Mouse (Mus musculus): Measurements from ENCODE around the gene Ccdc180. TPM values are rescaled to one million over a fixed set of nuclear protein-coding genes. Genes with fewer than 3 reads are reported as not detected.

Gene Ccdc180
- 0.06 and 0.14 TPM in 2 replicates for polyA plus RNA-seq (2015; fragmentation: Nextera tagmentation; extraction: Ambion mirVana)

DNA sequence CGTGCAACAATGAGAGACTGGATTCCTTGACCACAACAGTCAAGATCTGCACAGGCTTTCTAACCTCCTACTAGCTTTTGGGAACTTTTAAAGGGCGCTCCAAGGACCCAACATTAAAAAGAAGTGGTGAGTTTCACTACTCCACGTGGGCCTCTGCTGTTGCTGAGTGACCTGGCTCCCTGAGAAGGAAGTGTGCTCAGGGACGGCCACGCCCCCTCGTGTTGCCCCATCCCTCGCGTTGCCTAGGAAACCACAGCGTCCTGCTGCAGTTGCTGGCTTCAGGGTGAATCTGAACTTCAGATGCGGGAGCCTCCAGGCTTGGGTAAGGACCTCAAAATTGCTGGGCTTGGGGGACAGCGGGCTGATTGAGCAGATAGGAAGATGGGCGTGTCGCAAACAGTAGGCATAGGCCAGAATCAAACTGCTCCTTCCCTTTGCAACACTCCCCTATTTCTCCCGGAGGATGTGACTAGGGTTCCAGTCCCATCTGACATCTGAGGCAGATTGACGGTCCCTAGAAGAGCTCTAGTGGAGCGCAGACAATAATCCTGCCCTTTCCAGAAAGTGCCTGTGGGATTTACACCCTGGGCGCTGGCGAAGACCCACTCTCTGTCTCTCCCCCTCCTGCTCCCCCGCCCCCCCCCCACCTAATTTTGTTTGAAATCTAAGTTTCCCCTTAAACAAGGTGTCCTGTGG, at the start of gene Ccdc180:
TSS of gene Ccdc180 (plus strand) at position 238 of the 696 bp plus-strand sequence.
- H3K4me3 ChIP-seq (replicated peaks), result no peak within 1 kb of the TSS
- WGBS, result 12% methylated on average over 19 of the region's 19 CpGs
- no peaks in the 10 kb centered on the region for H3K36me3 ChIP-seq
- H3K27me3 ChIP-seq (replicated peaks), result no peaks in the 10 kb centered on the region
- ATAC-seq, result peak; percentile 90
- no peaks in the 10 kb centered on the region for H3K9me3 ChIP-seq
- H3K27ac ChIP-seq, result no peak within 1 kb of the TSS
- H3K9ac ChIP-seq, result no peak within 1 kb of the TSS
- peaks cover 7% of the 10 kb centered on the region for H3K4me1 ChIP-seq (replicated peaks)
- H3K4me2 ChIP-seq (replicated peaks), result peak within 1 kb of the TSS; percentile 17

DNA sequence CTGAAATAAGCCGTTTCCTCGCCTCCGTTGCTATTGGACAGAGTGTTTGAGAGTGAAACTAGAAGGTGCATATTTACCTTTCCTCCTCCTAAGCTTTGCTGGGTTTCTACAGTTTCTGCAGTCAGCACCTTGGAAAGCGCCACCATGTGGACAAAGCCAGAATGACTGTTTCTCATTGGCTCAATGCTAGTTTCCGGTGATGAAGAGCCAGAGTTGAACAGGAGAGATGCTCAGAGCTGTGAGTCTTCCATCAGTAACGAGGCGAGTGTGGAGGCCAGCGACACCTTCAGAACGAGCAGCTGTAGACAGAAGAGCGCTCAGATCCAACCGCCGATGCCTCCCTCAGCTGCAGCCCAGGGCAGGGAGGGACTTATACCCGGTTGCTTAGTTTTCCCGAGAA, 45.7 kb upstream of the Ccdc180 start:
- Histone ChIP-seq H3K27me3 (replicated peaks) (no peaks in the 10 kb centered on the region), H3K4me2 (replicated peaks) (no peak overlapping the region), H3K27ac (no peak overlapping the region), H3K4me1 (replicated peaks) (peaks cover 7% of the 10 kb centered on the region; the same call in 1 of the 2 replicates), H3K36me3 (no peaks in the 10 kb centered on the region), H3K9ac (no peak overlapping the region), H3K4me3 (replicated peaks) (no peak overlapping the region), H3K9me3 (no peaks in the 10 kb centered on the region)
- 53% methylated on average over 14 of the region's 14 CpGs for WGBS
- ATAC-seq, result no peak

DNA sequence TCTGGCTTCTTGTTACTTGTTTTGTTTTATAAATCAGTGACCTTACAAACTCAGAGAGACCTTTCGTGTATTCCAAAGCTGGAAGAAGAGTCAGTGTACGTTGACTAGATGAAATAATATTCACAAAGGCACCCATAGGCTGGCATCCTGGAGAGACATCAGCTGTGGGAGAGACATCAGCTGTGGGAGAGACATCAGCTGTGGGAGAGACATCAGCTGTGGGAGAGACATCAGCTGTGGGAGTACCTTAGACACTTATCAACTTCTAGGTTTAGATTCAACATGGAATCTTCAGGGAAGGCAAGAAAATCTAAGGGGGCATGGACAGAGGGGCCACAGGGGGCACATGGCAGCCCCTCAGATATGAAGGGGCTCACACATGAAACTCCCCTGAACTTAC, 43.8 kb upstream of the Ccdc180 start:
- Histone ChIP-seq H3K9me3 (no peaks in the 10 kb centered on the region), H3K4me2 (replicated peaks) (no peak overlapping the region), H3K4me1 (replicated peaks) (peaks cover 10% of the 10 kb centered on the region), H3K9ac (no peak overlapping the region), H3K36me3 (no peaks in the 10 kb centered on the region), H3K4me3 (replicated peaks) (no peak overlapping the region), H3K27me3 (replicated peaks) (no peaks in the 10 kb centered on the region), H3K27ac (no peak overlapping the region)
- WGBS, result 89% methylated on average over 2 of the region's 2 CpGs
- no peak for ATAC-seq

DNA sequence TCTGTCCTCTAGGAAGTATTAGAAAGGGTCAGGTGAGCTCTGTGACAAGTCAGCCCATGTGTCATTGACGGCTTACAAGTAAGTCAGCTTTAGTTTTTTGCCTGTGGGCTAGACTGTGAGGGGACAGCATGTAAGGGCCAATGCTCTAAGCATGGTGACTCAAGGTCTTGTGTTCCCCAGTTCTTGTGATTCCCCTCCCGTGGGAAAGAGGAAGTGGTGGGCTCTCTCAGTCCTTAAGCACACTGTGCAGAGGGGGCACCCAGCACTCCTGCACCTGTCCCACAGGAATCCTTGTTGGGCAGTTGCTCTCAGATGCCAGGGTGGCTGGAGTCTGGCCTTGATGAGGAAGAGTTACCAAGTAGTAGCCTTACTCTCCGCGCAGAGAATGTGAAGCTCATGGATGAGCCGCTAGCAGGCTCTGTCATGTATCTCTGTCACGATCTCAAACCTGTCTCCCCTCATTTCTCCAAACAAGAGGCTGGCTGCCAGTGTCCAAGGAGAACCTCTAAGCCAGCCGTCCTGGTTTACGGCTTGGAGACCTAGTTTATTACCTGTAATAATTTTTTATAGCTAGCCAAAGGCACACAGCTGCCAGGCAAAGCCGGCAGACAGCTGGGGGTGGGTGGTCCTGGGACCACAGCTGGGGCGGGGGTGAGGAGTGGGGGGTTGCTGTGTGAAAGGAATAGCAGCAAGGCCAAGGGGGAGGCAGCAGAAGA, 41.8 kb upstream of the Ccdc180 start, which contains the start of gene Stra6l:
TSS of gene Stra6l (plus strand) at position 556 of the 716 bp plus-strand sequence.
- H3K9me3 ChIP-seq, result no peaks in the 10 kb centered on the region
- peak within 1 kb of the TSS; percentile 86 for H3K27ac ChIP-seq
- H3K4me2 ChIP-seq (replicated peaks), result peak within 1 kb of the TSS; percentile 41
- H3K27me3 ChIP-seq (replicated peaks), result no peaks in the 10 kb centered on the region
- H3K36me3 ChIP-seq, result no peaks in the 10 kb centered on the region
- H3K4me3 ChIP-seq (replicated peaks), result peak within 1 kb of the TSS; percentile 27
- H3K4me1 ChIP-seq (replicated peaks), result peaks cover 17% of the 10 kb centered on the region
- ATAC-seq, result peak; percentile 74
- H3K9ac ChIP-seq, result no peak within 1 kb of the TSS
- 24% methylated on average over 10 of the region's 10 CpGs for WGBS

DNA sequence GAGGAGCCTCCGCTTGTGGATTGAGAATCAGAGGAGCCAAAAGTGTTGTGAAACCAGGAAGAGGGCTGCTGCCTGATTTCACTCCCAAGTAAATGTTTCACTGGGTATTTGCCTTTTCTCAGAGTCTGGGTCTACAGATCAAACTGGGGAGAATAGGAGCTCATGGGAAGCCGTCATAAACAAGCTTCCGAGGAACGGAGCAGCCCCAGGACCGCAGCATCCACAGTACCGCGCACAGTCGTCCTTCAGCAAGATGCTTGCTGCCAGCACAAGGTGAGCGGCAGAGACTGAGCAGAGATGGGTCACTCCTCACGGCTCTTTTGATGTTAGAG, 41.3 kb upstream of the Ccdc180 start:
- no peak overlapping the region for H3K9ac ChIP-seq
- peak; percentile 73 for ATAC-seq

DNA sequence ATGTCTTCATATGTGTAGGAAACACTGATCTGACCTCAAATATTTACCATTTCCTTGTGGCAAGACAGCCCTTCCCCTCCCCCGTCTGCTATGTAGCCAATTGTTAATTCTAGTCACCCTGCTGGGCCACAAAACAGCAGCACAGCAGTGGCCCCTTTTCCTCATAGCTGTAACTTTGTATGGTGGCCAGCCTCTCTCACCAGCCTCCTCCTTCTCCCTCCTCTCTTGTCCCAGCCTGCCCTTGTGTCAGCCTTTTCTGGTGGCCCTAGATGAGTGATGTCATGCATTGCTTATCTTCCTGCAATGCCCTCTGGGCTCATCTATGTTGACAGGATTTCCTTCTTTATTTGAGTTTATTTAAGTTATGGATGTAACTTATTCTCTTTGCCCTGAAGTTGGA, 40.7 kb upstream of the Ccdc180 start:
- no peak for ATAC-seq
- Histone ChIP-seq H3K9ac (no peak overlapping the region), H3K4me1 (replicated peaks) (peaks cover 19% of the 10 kb centered on the region), H3K4me2 (replicated peaks) (peak overlapping the region; percentile 41), H3K36me3 (no peaks in the 10 kb centered on the region), H3K9me3 (no peaks in the 10 kb centered on the region), H3K4me3 (replicated peaks) (peak overlapping the region; percentile 27), H3K27me3 (replicated peaks) (no peaks in the 10 kb centered on the region), H3K27ac (0 out of 2 replicates have a peak overlapping the region, but pooled peaks have one; percentile 40)
- WGBS, result 60% methylated on average over 1 of the region's 1 CpGs

More for the DNA sequence above, 41.3 kb upstream of the Ccdc180 start:
- Histone ChIP-seq H3K4me1 (replicated peaks) (peaks cover 18% of the 10 kb centered on the region), H3K27me3 (replicated peaks) (no peaks in the 10 kb centered on the region), H3K36me3 (no peaks in the 10 kb centered on the region), H3K9me3 (no peaks in the 10 kb centered on the region), H3K4me2 (replicated peaks) (peak overlapping the region; percentile 41), H3K4me3 (replicated peaks) (peak overlapping the region; percentile 27), H3K27ac (peak overlapping the region; percentile 86)
- 20% methylated on average over 10 of the region's 10 CpGs for WGBS

DNA sequence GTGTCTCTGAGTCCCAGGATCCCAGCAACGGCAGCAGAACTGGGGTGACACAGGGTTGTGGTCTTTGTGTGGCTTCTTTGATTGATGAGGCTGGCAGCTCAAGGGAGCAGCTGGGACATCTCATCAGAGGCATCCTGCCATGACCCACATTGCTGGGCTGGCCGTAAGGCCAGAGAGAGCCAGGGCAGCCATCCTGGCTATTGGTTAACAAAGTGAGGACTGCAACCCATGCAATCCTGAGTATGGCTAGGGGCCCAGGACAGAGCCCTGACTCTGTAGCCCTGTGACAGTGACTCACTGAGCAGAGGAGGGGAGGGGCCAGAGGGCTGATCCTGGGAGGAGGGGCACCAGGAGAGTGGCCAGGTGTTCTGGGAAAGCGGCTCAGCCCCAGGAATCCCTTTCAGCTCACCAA, 38.5 kb upstream of the Ccdc180 start:
- H3K9me3 ChIP-seq, result no peaks in the 10 kb centered on the region
- 0 out of 2 replicates have a peak overlapping the region, but pooled peaks have one; percentile 36 for H3K27ac ChIP-seq
- peak overlapping the region; percentile 11; the same call in 1 of the 2 replicates for H3K4me2 ChIP-seq (replicated peaks)
- ATAC-seq, result peak; percentile 82
- no peaks in the 10 kb centered on the region for H3K27me3 ChIP-seq (replicated peaks)
- H3K4me1 ChIP-seq (replicated peaks), result peaks cover 19% of the 10 kb centered on the region
- WGBS, result 13% methylated on average over 3 of the region's 3 CpGs
- no peaks in the 10 kb centered on the region for H3K36me3 ChIP-seq
- H3K4me3 ChIP-seq (replicated peaks), result no peak overlapping the region
- peak overlapping the region; percentile 13; the same call in 1 of the 2 replicates for H3K9ac ChIP-seq

DNA sequence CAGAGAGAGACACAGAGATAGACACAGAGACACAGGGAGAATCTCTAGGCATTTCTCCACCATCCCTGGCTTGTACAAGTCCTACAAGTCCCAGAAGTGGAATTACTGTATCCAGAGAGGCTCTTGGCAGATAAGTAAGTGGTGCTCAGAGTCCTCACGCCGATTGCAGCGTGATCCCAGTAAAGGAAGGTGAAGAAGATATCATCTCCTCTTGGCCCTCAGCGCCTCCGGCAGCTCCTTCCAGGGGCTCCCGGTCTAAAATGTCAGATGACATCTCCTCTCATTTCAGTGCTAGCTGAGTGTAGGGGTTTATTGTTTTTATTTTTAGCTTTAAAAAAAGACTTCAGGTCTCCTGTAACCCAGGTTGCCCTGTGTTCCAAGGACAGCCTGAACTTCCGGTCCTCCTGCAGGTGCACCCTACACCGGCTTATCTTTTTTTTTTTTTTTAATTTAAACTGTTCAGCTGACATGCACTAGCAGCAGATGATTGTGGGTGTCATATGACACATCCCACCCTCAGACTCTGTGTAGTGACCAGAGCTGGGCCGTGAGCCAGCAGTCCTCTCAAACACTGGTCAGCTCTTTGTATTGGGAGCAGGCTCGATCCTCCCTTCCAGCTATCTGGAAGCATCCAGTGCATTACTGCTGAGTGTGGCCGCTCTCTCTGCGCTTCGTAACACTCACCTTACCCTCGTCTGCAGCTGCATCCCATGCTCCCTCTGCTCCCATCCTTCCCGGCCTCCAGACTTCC, 36.4 kb upstream of the Ccdc180 start:
- 67% methylated on average over 15 of the region's 15 CpGs for WGBS
- ATAC-seq, result no peak
- H3K27ac ChIP-seq, result no peak overlapping the region
- H3K9ac ChIP-seq, result no peak overlapping the region
- no peak overlapping the region for H3K4me3 ChIP-seq (replicated peaks)
- H3K27me3 ChIP-seq (replicated peaks), result no peaks in the 10 kb centered on the region
- H3K4me2 ChIP-seq (replicated peaks), result no peak overlapping the region
- no peaks in the 10 kb centered on the region for H3K36me3 ChIP-seq
- no peaks in the 10 kb centered on the region for H3K9me3 ChIP-seq
- H3K4me1 ChIP-seq (replicated peaks), result peaks cover 16% of the 10 kb centered on the region

DNA sequence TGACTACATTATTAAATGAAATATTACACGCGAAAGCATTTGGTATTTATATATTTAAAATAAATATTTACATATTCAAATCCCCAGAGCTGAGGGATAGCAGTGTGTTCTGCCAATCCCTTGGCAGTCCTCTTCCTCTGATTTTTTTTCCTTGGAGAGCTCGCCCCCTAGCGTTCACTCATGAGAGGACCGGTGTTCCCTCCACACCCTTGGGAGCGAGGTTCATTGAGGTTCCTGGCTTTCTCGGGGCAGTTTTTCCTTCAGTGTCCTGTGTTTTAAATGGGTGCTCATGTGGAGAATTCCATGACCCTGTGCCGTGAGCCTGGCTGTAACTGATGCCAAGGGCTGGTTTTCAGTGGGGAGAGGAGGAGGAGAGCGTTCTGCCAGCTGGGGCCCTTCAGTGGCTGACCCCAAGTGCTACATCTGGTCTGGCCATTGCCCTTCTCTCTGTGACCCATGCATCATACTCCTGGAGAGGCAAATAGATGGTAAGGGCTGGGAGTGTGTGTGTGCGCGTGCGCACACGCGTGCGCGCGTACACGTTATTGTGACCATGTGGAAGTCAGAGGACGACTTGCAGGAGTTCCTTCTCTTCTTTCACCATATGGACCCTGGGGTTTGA, 34.2 kb upstream of the Ccdc180 start:
- ATAC-seq, result peak; percentile 64; the same call in 1 of the 2 replicates
- Histone ChIP-seq H3K9ac (no peak overlapping the region), H3K9me3 (no peaks in the 10 kb centered on the region), H3K4me3 (replicated peaks) (no peak overlapping the region), H3K27me3 (replicated peaks) (no peaks in the 10 kb centered on the region), H3K36me3 (no peaks in the 10 kb centered on the region), H3K4me1 (replicated peaks) (peaks cover 13% of the 10 kb centered on the region), H3K27ac (no peak overlapping the region), H3K4me2 (replicated peaks) (no peak overlapping the region)
- 45% methylated on average over 19 of the region's 19 CpGs for WGBS

DNA sequence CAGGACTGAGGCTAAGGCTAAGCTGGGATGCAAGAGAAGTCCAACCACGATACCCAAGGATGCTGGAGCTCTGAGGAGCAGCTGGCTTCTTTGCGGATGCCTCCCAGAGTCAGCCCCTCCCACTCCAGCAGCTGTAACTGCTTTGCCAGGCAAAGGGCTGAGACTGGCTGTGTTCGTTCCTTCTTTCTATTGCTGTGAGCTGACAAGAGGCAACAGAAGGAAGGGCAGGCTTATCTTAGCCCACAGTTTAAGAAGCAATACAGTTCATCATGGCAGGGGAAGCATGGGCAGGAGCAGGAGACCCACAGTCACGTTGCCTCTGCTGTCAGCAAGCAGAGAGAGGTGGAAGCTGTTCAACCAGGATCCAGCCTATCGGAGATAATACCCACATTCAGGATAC, 28.9 kb upstream of the Ccdc180 start:
- Histone ChIP-seq H3K4me2 (replicated peaks) (no peak overlapping the region), H3K36me3 (no peaks in the 10 kb centered on the region), H3K27me3 (replicated peaks) (no peaks in the 10 kb centered on the region), H3K4me1 (replicated peaks) (no peaks in the 10 kb centered on the region), H3K9me3 (no peaks in the 10 kb centered on the region), H3K9ac (no peak overlapping the region), H3K4me3 (replicated peaks) (no peak overlapping the region), H3K27ac (no peak overlapping the region)
- ATAC-seq, result no peak
- WGBS, result 52% methylated on average over 5 of the region's 5 CpGs

DNA sequence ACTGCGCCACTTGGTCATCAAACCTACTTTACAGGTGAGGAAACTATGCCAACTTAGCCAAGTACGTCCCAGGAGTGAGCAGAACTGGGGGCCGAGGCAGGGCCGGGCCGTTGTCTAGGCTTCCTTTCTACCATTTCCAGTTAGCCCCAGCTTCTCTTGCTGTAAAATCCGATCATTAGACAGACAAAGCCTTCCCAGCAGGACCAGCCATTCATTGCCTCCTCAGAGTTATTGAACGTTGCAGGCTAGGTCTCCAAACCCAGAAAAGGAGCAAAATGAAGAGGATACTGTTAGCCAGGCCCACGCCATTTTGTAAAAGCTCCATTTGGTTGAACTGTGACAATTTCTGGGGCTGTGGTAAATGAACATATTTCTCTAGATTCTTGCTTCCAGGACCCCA, 22.7 kb upstream of the Ccdc180 start:
- Histone ChIP-seq H3K4me2 (replicated peaks) (no peak overlapping the region), H3K9me3 (no peaks in the 10 kb centered on the region), H3K27me3 (replicated peaks) (no peaks in the 10 kb centered on the region), H3K27ac (no peak overlapping the region), H3K4me1 (replicated peaks) (peaks cover 6% of the 10 kb centered on the region), H3K9ac (no peak overlapping the region), H3K4me3 (replicated peaks) (no peak overlapping the region), H3K36me3 (no peaks in the 10 kb centered on the region)
- ATAC-seq, result no peak
- 86% methylated on average over 8 of the region's 8 CpGs for WGBS
